ENCODE assay signal across 9 mouse cellular contexts in the genomic region with DNA sequence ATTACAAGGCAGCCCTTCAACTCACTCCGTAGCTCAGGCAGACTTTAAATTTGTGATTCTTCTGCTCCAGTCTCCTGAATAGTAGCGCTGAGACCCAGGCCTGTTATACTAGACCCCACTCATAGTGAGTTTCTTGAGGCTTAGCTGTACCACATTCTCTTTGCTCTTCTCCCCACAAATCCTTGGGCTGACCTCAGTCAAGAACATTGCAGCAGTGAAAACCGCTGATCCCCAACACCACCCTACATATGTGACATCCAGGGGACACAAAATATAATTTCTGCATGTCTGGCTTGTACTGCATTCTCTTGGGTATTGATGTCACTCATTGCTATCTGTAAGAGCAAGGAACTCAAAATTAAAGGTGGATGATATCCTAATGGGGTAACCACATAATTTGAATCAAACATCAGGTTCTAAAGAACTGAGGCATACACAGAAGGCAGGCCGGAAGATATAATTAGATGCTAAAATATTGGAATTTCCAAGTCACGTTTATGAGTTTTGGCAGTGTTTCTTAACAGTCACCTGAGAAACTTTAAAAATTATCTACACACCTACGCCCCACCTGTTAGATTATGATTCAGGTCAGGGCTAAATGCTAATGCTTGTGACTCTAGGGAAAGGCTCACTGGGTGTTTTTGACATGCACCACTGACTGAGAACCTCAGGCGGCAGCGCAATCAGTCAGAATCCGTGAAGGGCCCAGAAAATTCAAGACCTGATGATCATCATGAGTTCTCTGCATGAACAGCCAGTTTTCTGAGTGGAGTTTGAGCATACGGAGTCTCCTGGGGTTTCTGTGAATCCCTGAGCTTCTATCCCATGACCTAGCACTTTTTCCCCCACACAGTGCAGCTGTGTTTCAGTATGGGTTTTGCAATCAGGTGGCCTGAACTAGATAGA. TPM values are rescaled to one million over a fixed set of nuclear protein-coding genes. Genes with fewer than 3 reads are reported as not detected.
DNase-seq lines count a peak whose midpoint lies in the region; ATAC-seq and TF ChIP-seq lines count a peak whose summit lies in the region.
"Had no signal": no experiment of that assay in that cellular context is flagged by ENCODE, and none has a peak within 500 bp of the region (broad histone marks: within the 10 kb centered on the region; RNA-seq: fewer than 3 reads in every experiment).

No protein-coding gene starts in this region.

- TF ChIP-seq CTCF in gastrocnemius, adult 2 months (IDR thresholded peaks at IDR 0.05), result no peak
- TF ChIP-seq CTCF in spleen, adult 2 months (IDR thresholded peaks at IDR 0.05; ENCODE audit: extremely low read depth, insufficient read depth, insufficient read length, insufficient replicate concordance), result no peak

- H3K27ac ChIP-seq in gastrocnemius, adult 2 months, result peak overlapping the region; percentile 84
- 0 out of 2 replicates have a peak overlapping the region, but pooled peaks have one; percentile 13 for H3K27ac ChIP-seq in spleen, adult 2 months (ENCODE audit: insufficient read depth, low read length)
- H3K27ac ChIP-seq in stomach, embryonic 16.5 days (ENCODE audit: low read length), result peak overlapping the region; percentile 50; the same call in 1 of the 2 replicates
- H3K27ac ChIP-seq in midbrain, embryonic 15.5 days, result no peak overlapping the region
- H3K27ac ChIP-seq: hindbrain, embryonic 15.5 days had no signal

- H3K9ac ChIP-seq in stomach, embryonic 16.5 days (ENCODE audit: low read length), result no peak overlapping the region
- no peak overlapping the region for H3K9ac ChIP-seq in midbrain, embryonic 15.5 days
- H3K9ac ChIP-seq: hindbrain, embryonic 15.5 days had no signal

- DNase-seq in gastrocnemius, adult 2 months, result peak; percentile 34
- DNase-seq in gastrocnemius, postnatal 10 days, result no peak
- DNase-seq in spleen, adult 2 months (ENCODE audit: low read depth in 1 of 2, low spot score in 2 of 2), result no peak
- no peak for DNase-seq in spleen, adult 18-20 months
- DNase-seq in kidney, postnatal 14 days, result peak; percentile 63
- DNase-seq in urinary bladder, postnatal 10 days (ENCODE audit: low spot score), result no peak

- no peaks in the 10 kb centered on the region for H3K27me3 ChIP-seq in spleen, adult 2 months (ENCODE audit: control insufficient read depth, insufficient read depth, low read length)
- no peaks in the 10 kb centered on the region for H3K27me3 ChIP-seq in stomach, embryonic 16.5 days (ENCODE audit: control insufficient read depth, insufficient read depth, low read length)
- no peaks in the 10 kb centered on the region for H3K27me3 ChIP-seq in midbrain, embryonic 15.5 days (replicated peaks)
- H3K27me3 ChIP-seq: hindbrain, embryonic 15.5 days had no signal

- H3K4me2 ChIP-seq in stomach, embryonic 16.5 days (ENCODE audit: low read depth, low read length), result no peak overlapping the region
- H3K4me2 ChIP-seq in midbrain, embryonic 15.5 days, result no peak overlapping the region
- H3K4me2 ChIP-seq: hindbrain, embryonic 15.5 days had no signal

- peaks cover 4% of the 10 kb centered on the region for H3K4me1 ChIP-seq in spleen, adult 2 months (ENCODE audit: control insufficient read depth, insufficient read depth, insufficient read length)
- H3K4me1 ChIP-seq in stomach, embryonic 16.5 days (ENCODE audit: control insufficient read depth, insufficient read depth, low read length), result no peaks in the 10 kb centered on the region
- no peaks in the 10 kb centered on the region for H3K4me1 ChIP-seq in midbrain, embryonic 15.5 days
- H3K4me1 ChIP-seq: hindbrain, embryonic 15.5 days had no signal

- no peak for TF ChIP-seq POLR2A in spleen, adult 2 months (IDR thresholded peaks at IDR 0.05; ENCODE audit: low read depth, low read length)

- no peaks in the 10 kb centered on the region for H3K9me3 ChIP-seq in stomach, embryonic 16.5 days (replicated peaks; ENCODE audit: control insufficient read depth, low read length)
- H3K9me3 ChIP-seq in midbrain, embryonic 15.5 days, result no peaks in the 10 kb centered on the region
- H3K9me3 ChIP-seq: hindbrain, embryonic 15.5 days had no signal

- ATAC-seq in stomach, embryonic 16.5 days (ENCODE audit: insufficient read depth, low FRiP score), result no peak
- no peak for ATAC-seq in midbrain, embryonic 15.5 days (replicated peaks)

- H3K4me3 ChIP-seq in gastrocnemius, adult 2 months, result no peak overlapping the region
- H3K4me3 ChIP-seq in spleen, adult 2 months (ENCODE audit: extremely low read depth, insufficient read depth, insufficient read length), result no peak overlapping the region
- no peak overlapping the region for H3K4me3 ChIP-seq in stomach, embryonic 16.5 days (replicated peaks; ENCODE audit: low read length)
- no peak overlapping the region for H3K4me3 ChIP-seq in midbrain, embryonic 15.5 days
- H3K4me3 ChIP-seq: hindbrain, embryonic 15.5 days had no signal

- 69% methylated on average over 10 of the region's 10 CpGs for WGBS in spleen, adult 2 months
- 90% methylated on average over 10 of the region's 10 CpGs for WGBS in stomach, embryonic 16.5 days
- WGBS in midbrain, embryonic 15.5 days, result 88% methylated on average over 10 of the region's 10 CpGs

- H3K36me3 ChIP-seq in spleen, adult 2 months (ENCODE audit: control insufficient read depth, insufficient read depth, low read length), result no peaks in the 10 kb centered on the region
- H3K36me3 ChIP-seq in stomach, embryonic 16.5 days (ENCODE audit: control insufficient read depth, insufficient read depth, low read length), result no peaks in the 10 kb centered on the region
- H3K36me3 ChIP-seq in midbrain, embryonic 15.5 days (replicated peaks), result no peaks in the 10 kb centered on the region
- H3K36me3 ChIP-seq: hindbrain, embryonic 15.5 days had no signal

- intact Hi-C loops in gastrocnemius, adult 2 months (cut with DNase I), result no loop called here

RNA-seq across cellular contexts. Expression of gene Plau, which starts 8.5 kb away (rescaled TPM):
- total RNA-seq in gastrocnemius, adult 2 months (2021), result 10 to 100 TPM; 17.2 to 28.5 TPM
- 10 to 100 TPM; 25.6 to 28.0 TPM for total RNA-seq in gastrocnemius, postnatal 10 days (2021)
- polyA plus RNA-seq in spleen, adult 2 months (2012; rRNA removed), result 1.0 and 1.2 TPM in 2 replicates
- polyA plus RNA-seq in stomach, embryonic 16.5 days (2015; fragmentation: Nextera tagmentation; extraction: Ambion mirVana), result 1.9 and 2.8 TPM in 2 replicates
- 0.23 and 0.31 TPM in 2 replicates for polyA plus RNA-seq in midbrain, embryonic 15.5 days (2015; fragmentation: Nextera tagmentation; extraction: Ambion mirVana)

RNA-seq across cellular contexts. Expression of gene Camk2g, which starts 51.0 kb away (rescaled TPM):
- 100 to 1,000 TPM; 162 to 163 TPM for total RNA-seq in gastrocnemius, adult 2 months (2021)
- total RNA-seq in gastrocnemius, postnatal 10 days (2021), result 100 to 1,000 TPM; 120 to 134 TPM
- polyA plus RNA-seq in spleen, adult 2 months (2012; rRNA removed), result 15.7 and 15.8 TPM in 2 replicates
- polyA plus RNA-seq in stomach, embryonic 16.5 days (2015; fragmentation: Nextera tagmentation; extraction: Ambion mirVana), result 43.7 and 45.3 TPM in 2 replicates
- 140 and 144 TPM in 2 replicates for polyA plus RNA-seq in midbrain, embryonic 15.5 days (2015; fragmentation: Nextera tagmentation; extraction: Ambion mirVana)

Comparison
In these comparisons a context has a peak if more than half of its experiments do, and no peak if none do; other contexts are left out.
1. DNase-seq: peak in gastrocnemius, adult 2 months (single experiment) and kidney, postnatal 14 days (single experiment); none in gastrocnemius, postnatal 10 days (single experiment), spleen, adult 2 months (0 of 2), spleen, adult 18-20 months (0 of 2) and urinary bladder, postnatal 10 days (single experiment).